Mouse (Mus musculus): ENCODE data around the gene Alg2. TPM values are rescaled to one million over a fixed set of nuclear protein-coding genes. Genes with fewer than 3 reads are reported as not detected.

The Alg2 gene
- polyA plus RNA-seq, 1 experiment from 2014 or later: 44.5 TPM

GRCm38 (mm10) chr4:47474730-47475643 lies 854 bp upstream of the Alg2 start:
- 13% methylated on average over 31 of the region's 31 CpGs for WGBS
- Histone ChIP-seq H3K9me3 (ENCODE audit: control insufficient read depth, low read length) (no peaks in the 10 kb centered on the region), H3K9ac (ENCODE audit: low read depth, low read length) (peak overlapping the region; percentile 86), H3K4me1 (replicated peaks; ENCODE audit: control insufficient read depth, insufficient read depth, low read length) (peaks cover 11% of the 10 kb centered on the region), H3K36me3 (ENCODE audit: control insufficient read depth, insufficient read depth, low read length) (peaks cover 33% of the 10 kb centered on the region), H3K27me3 (replicated peaks; ENCODE audit: control insufficient read depth, insufficient read depth, low read length) (no peaks in the 10 kb centered on the region), H3K4me2 (peak overlapping the region; percentile 95), H3K4me3 (ENCODE audit: low read depth, low read length) (peak overlapping the region; percentile 86), H3K27ac (ENCODE audit: low read depth, low read length) (peak overlapping the region; percentile 83)
- DNase-seq (ENCODE audit: low spot score) (peak; percentile 42), ATAC-seq (replicated peaks; ENCODE audit: low FRiP score) (no peak; the same call in 1 of the 2 replicates)

- no peak for DNase-seq (ENCODE audit: low spot score)
- no peak; the same call in 1 of the 2 replicates for ATAC-seq (replicated peaks; ENCODE audit: low FRiP score)
- Histone ChIP-seq H3K4me2 (peak overlapping the region; percentile 95), H3K9me3 (ENCODE audit: control insufficient read depth, low read length) (peaks cover 4% of the 10 kb centered on the region; the same call in 1 of the 2 replicates), H3K4me1 (replicated peaks; ENCODE audit: control insufficient read depth, insufficient read depth, low read length) (peaks cover 11% of the 10 kb centered on the region), H3K27me3 (replicated peaks; ENCODE audit: control insufficient read depth, insufficient read depth, low read length) (no peaks in the 10 kb centered on the region), H3K36me3 (ENCODE audit: control insufficient read depth, insufficient read depth, low read length) (peaks cover 45% of the 10 kb centered on the region), H3K27ac (ENCODE audit: low read depth, low read length) (peak overlapping the region; percentile 83), H3K9ac (ENCODE audit: low read depth, low read length) (peak overlapping the region; percentile 86), H3K4me3 (ENCODE audit: low read depth, low read length) (peak overlapping the region; percentile 86)
- WGBS: 3% methylated on average over 10 of the region's 14 CpGs
These were observed 556 bp downstream of the Alg2 start for GRCm38 (mm10) chr4:47473586-47473967.

GRCm38 (mm10) chr4:47467196-47467595 lies 6.9 kb downstream of the Alg2 start:
- WGBS: 88% methylated on average over 2 of the region's 2 CpGs
- H3K27me3 ChIP-seq (replicated peaks; ENCODE audit: control insufficient read depth, insufficient read depth, low read length): no peaks in the 10 kb centered on the region
- peaks cover 4% of the 10 kb centered on the region; the same call in 1 of the 2 replicates for H3K9me3 ChIP-seq (ENCODE audit: control insufficient read depth, low read length)
- no peak overlapping the region for H3K9ac ChIP-seq (ENCODE audit: low read depth, low read length)
- no peak overlapping the region for H3K4me2 ChIP-seq
- no peaks in the 10 kb centered on the region for H3K4me1 ChIP-seq (replicated peaks; ENCODE audit: control insufficient read depth, insufficient read depth, low read length)
- DNase-seq (ENCODE audit: low spot score): no peak
- ATAC-seq (replicated peaks; ENCODE audit: low FRiP score): no peak
- peaks cover 42% of the 10 kb centered on the region for H3K36me3 ChIP-seq (ENCODE audit: control insufficient read depth, insufficient read depth, low read length)
- H3K4me3 ChIP-seq (ENCODE audit: low read depth, low read length): no peak overlapping the region
- no peak overlapping the region for H3K27ac ChIP-seq (ENCODE audit: low read depth, low read length)

- no peaks in the 10 kb centered on the region for H3K9me3 ChIP-seq (ENCODE audit: control insufficient read depth, low read length)
- no peaks in the 10 kb centered on the region for H3K27me3 ChIP-seq (replicated peaks; ENCODE audit: control insufficient read depth, insufficient read depth, low read length)
- 34% methylated on average over 18 of the region's 18 CpGs for WGBS
- H3K4me1 ChIP-seq (replicated peaks; ENCODE audit: control insufficient read depth, insufficient read depth, low read length): no peaks in the 10 kb centered on the region
- ATAC-seq (replicated peaks; ENCODE audit: low FRiP score) (no peak), DNase-seq (ENCODE audit: low spot score) (peak; percentile 20)
- no peak overlapping the region for H3K9ac ChIP-seq (ENCODE audit: low read depth, low read length)
- H3K4me3 ChIP-seq (ENCODE audit: low read depth, low read length): no peak overlapping the region
- H3K27ac ChIP-seq (ENCODE audit: low read depth, low read length): no peak overlapping the region
- H3K36me3 ChIP-seq (ENCODE audit: control insufficient read depth, insufficient read depth, low read length): no peaks in the 10 kb centered on the region
- no peak overlapping the region for H3K4me2 ChIP-seq
These were observed 24.3 kb downstream of the Alg2 start for GRCm38 (mm10) chr4:47449586-47450522.

- no peaks in the 10 kb centered on the region for H3K36me3 ChIP-seq (ENCODE audit: control insufficient read depth, insufficient read depth, low read length)
- 45% methylated on average over 5 of the region's 5 CpGs for WGBS
- H3K4me2 ChIP-seq: no peak overlapping the region
- H3K4me1 ChIP-seq (replicated peaks; ENCODE audit: control insufficient read depth, insufficient read depth, low read length): no peaks in the 10 kb centered on the region
- H3K27ac ChIP-seq (ENCODE audit: low read depth, low read length): no peak overlapping the region
- ATAC-seq (replicated peaks; ENCODE audit: low FRiP score) (no peak), DNase-seq (ENCODE audit: low spot score) (peak; percentile 11)
- H3K4me3 ChIP-seq (ENCODE audit: low read depth, low read length): no peak overlapping the region
- no peak overlapping the region for H3K9ac ChIP-seq (ENCODE audit: low read depth, low read length)
- H3K27me3 ChIP-seq (replicated peaks; ENCODE audit: control insufficient read depth, insufficient read depth, low read length): no peaks in the 10 kb centered on the region
- H3K9me3 ChIP-seq (ENCODE audit: control insufficient read depth, low read length): no peaks in the 10 kb centered on the region
These were observed 25.0 kb downstream of the Alg2 start for GRCm38 (mm10) chr4:47449116-47449515.

- ATAC-seq (replicated peaks; ENCODE audit: low FRiP score): no peak
- no peak overlapping the region for H3K9ac ChIP-seq (ENCODE audit: low read depth, low read length)
- 84% methylated on average over 3 of the region's 3 CpGs for WGBS
These were observed 25.6 kb downstream of the Alg2 start for GRCm38 (mm10) chr4:47448526-47448925.

GRCm38 (mm10) chr4:47440951-47441350 lies 33.2 kb downstream of the Alg2 start:
- Histone ChIP-seq H3K9me3 (ENCODE audit: control insufficient read depth, low read length) (no peaks in the 10 kb centered on the region), H3K27me3 (replicated peaks; ENCODE audit: control insufficient read depth, insufficient read depth, low read length) (peaks cover 4% of the 10 kb centered on the region; the same call in 1 of the 2 replicates), H3K4me2 (no peak overlapping the region), H3K27ac (ENCODE audit: low read depth, low read length) (no peak overlapping the region), H3K4me3 (ENCODE audit: low read depth, low read length) (no peak overlapping the region), H3K9ac (ENCODE audit: low read depth, low read length) (no peak overlapping the region), H3K36me3 (ENCODE audit: control insufficient read depth, insufficient read depth, low read length) (no peaks in the 10 kb centered on the region), H3K4me1 (replicated peaks; ENCODE audit: control insufficient read depth, insufficient read depth, low read length) (no peaks in the 10 kb centered on the region; the same call in 1 of the 2 replicates)
- WGBS: 90% methylated on average over 11 of the region's 11 CpGs
- DNase-seq (ENCODE audit: low spot score): no peak
- no peak for ATAC-seq (replicated peaks; ENCODE audit: low FRiP score)

More at GRCm38 (mm10) chr4:47448526-47448925, 25.6 kb downstream of the Alg2 start:
- Histone ChIP-seq H3K36me3 (ENCODE audit: control insufficient read depth, insufficient read depth, low read length) (no peaks in the 10 kb centered on the region), H3K4me3 (ENCODE audit: low read depth, low read length) (no peak overlapping the region), H3K27ac (ENCODE audit: low read depth, low read length) (no peak overlapping the region), H3K4me1 (replicated peaks; ENCODE audit: control insufficient read depth, insufficient read depth, low read length) (no peaks in the 10 kb centered on the region), H3K9me3 (ENCODE audit: control insufficient read depth, low read length) (no peaks in the 10 kb centered on the region), H3K27me3 (replicated peaks; ENCODE audit: control insufficient read depth, insufficient read depth, low read length) (no peaks in the 10 kb centered on the region), H3K4me2 (no peak overlapping the region)
- peak; percentile 20 for DNase-seq (ENCODE audit: low spot score)

GRCm38 (mm10) chr4:47438956-47439355 lies 35.2 kb downstream of the Alg2 start:
- H3K36me3 ChIP-seq (ENCODE audit: control insufficient read depth, insufficient read depth, low read length): no peaks in the 10 kb centered on the region
- 68% methylated on average over 6 of the region's 6 CpGs for WGBS

More at GRCm38 (mm10) chr4:47438956-47439355, 35.2 kb downstream of the Alg2 start:
- H3K4me3 ChIP-seq (ENCODE audit: low read depth, low read length): no peak overlapping the region
- H3K27me3 ChIP-seq (replicated peaks; ENCODE audit: control insufficient read depth, insufficient read depth, low read length): peaks cover 4% of the 10 kb centered on the region; the same call in 1 of the 2 replicates
- no peak for DNase-seq (ENCODE audit: low spot score)
- H3K9ac ChIP-seq (ENCODE audit: low read depth, low read length): no peak overlapping the region
- no peak for ATAC-seq (replicated peaks; ENCODE audit: low FRiP score)
- H3K4me1 ChIP-seq (replicated peaks; ENCODE audit: control insufficient read depth, insufficient read depth, low read length): no peaks in the 10 kb centered on the region; the same call in 1 of the 2 replicates
- no peaks in the 10 kb centered on the region for H3K9me3 ChIP-seq (ENCODE audit: control insufficient read depth, low read length)
- no peak overlapping the region for H3K27ac ChIP-seq (ENCODE audit: low read depth, low read length)
- no peak overlapping the region for H3K4me2 ChIP-seq

Data from liver, embryonic 11.5 days (tissue).